Mouse (Mus musculus): Measurements from ENCODE around the gene Mrpl20. TPM values are rescaled to one million over a fixed set of nuclear protein-coding genes. Genes with fewer than 3 reads are reported as not detected.

The Mrpl20 gene
- polyA plus RNA-seq, 1 experiment: 244 TPM

DNA sequence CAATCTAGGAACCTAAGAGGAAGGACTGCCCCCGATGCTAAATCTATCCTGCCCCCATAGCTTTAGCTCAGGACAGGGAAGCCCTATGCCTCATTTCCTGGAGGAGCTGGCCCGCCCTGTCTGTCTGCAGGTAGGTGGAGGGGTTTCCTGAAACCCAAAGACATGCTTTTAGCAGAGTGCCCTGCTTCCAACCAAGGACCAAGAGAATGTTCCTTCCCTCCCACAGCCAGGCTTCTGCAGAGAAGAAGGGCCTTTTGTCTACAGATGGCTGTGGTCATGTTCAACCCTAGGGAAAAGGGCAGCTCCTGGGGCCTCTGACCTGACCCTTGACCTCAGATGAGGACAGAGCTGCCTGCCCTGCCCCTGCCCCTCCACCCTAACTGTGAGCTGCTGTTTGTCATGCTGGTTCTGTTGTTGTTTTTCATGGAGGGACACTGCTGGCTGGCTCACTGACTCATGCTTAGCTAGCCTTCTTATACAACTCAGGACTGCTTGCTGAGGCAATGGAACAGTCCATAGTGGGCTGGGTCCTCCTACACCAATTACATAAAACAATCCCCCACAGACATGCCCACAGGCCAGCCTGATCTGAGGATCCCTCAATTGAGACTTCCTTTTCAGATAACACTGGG, 25.9 kb upstream of the Mrpl20 start:
- WGBS: 38% methylated on average over 2 of the region's 2 CpGs
- H3K4me1 ChIP-seq (ENCODE audit: control insufficient read depth, insufficient read depth, low read length): peaks cover 4% of the 10 kb centered on the region
- no peak for TF ChIP-seq CTCF (IDR thresholded peaks at IDR 0.05; ENCODE audit: control insufficient read depth, insufficient read depth, low read length)
- TF ChIP-seq POLR2A (IDR thresholded peaks at IDR 0.05; ENCODE audit: borderline replicate concordance, control insufficient read depth, low read depth, low read length): no peak
- no peak overlapping the region for H3K4me3 ChIP-seq (replicated peaks; ENCODE audit: control insufficient read depth, low read depth, low read length)
- H3K27ac ChIP-seq (ENCODE audit: control insufficient read depth, insufficient read depth, low read depth, low read length, poor library complexity): no peak overlapping the region

DNA sequence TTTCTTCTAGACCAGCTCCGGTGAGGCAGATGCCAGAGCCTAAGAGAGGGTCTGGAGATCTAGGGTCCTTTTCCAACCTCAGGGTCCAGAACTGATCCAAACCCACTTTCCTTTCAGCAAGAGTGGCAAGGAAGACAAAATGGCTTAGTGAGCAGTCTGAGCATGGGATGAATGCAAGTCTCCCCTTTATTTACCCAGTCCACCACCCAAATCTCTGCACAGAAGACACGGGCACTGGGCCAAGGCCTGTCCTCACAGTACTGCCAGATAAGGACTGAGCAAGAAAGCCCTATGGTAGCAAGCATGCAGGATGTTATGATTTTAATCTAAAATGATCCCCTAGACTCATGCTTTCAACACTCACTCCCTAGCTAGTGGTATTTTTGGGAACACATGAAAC, 24.9 kb upstream of the Mrpl20 start:
- Histone ChIP-seq H3K4me3 (replicated peaks; ENCODE audit: control insufficient read depth, low read depth, low read length) (no peak overlapping the region), H3K4me1 (ENCODE audit: control insufficient read depth, insufficient read depth, low read length) (peaks cover 4% of the 10 kb centered on the region), H3K27ac (ENCODE audit: control insufficient read depth, insufficient read depth, low read depth, low read length, poor library complexity) (no peak overlapping the region)
- WGBS: 68% methylated on average over 2 of the region's 2 CpGs
- TF ChIP-seq CTCF (IDR thresholded peaks at IDR 0.05; ENCODE audit: control insufficient read depth, insufficient read depth, low read length): no peak
- TF ChIP-seq POLR2A (IDR thresholded peaks at IDR 0.05; ENCODE audit: borderline replicate concordance, control insufficient read depth, low read depth, low read length): no peak

DNA sequence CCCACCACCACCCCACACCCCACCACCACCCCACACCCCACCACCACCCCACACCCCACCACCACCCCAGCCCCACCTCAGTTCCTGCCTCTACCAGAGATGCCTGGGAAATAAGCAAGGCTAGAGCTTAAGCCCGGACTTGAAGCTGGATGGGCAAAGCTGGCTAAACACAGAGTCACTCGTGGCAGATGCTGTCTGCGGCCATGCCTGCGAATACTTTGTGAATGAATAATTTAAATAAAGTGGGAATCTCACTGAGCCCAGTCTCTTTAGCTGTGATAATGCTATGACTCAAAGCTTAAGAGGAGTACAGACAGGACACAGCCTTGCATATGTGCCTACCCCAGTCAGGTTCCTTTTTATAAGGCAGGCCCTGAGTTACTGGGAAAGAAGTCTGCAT, 23.2 kb upstream of the Mrpl20 start:
- TF ChIP-seq CTCF (IDR thresholded peaks at IDR 0.05; ENCODE audit: control insufficient read depth, insufficient read depth, low read length) (no peak), POLR2A (IDR thresholded peaks at IDR 0.05; ENCODE audit: borderline replicate concordance, control insufficient read depth, low read depth, low read length) (no peak)
- H3K4me1 ChIP-seq (ENCODE audit: control insufficient read depth, insufficient read depth, low read length): peaks cover under 1% of the 10 kb centered on the region
- no peak overlapping the region for H3K4me3 ChIP-seq (replicated peaks; ENCODE audit: control insufficient read depth, low read depth, low read length)
- no peak overlapping the region for H3K27ac ChIP-seq (ENCODE audit: control insufficient read depth, insufficient read depth, low read depth, low read length, poor library complexity)
- WGBS: 87% methylated on average over 4 of the region's 4 CpGs

DNA sequence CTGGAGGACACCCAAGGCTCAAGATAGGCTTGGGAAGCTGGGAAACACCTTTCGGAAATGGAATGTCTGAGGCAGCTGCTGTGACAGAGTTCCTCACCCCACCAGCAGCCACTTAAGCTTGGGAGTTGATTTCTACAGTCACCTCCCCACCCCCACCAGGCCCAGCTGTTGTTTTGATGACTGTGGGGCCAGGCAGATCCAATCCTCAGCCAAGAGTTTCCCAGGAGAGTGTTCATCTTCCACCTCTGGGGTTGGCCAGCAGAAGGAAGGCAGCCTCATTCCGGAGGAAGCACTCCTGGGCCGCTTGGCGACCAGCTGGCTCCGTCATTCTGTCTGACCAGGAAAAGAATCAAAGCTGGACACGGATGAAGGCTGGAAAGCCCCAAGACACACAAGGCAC, 21.8 kb upstream of the Mrpl20 start:
- Histone ChIP-seq H3K4me3 (replicated peaks; ENCODE audit: control insufficient read depth, low read depth, low read length) (no peak overlapping the region), H3K27ac (ENCODE audit: control insufficient read depth, insufficient read depth, low read depth, low read length, poor library complexity) (no peak overlapping the region), H3K4me1 (ENCODE audit: control insufficient read depth, insufficient read depth, low read length) (no peaks in the 10 kb centered on the region)
- TF ChIP-seq POLR2A (IDR thresholded peaks at IDR 0.05; ENCODE audit: borderline replicate concordance, control insufficient read depth, low read depth, low read length): no peak
- no peak for TF ChIP-seq CTCF (IDR thresholded peaks at IDR 0.05; ENCODE audit: control insufficient read depth, insufficient read depth, low read length)
- WGBS: 65% methylated on average over 6 of the region's 6 CpGs

DNA sequence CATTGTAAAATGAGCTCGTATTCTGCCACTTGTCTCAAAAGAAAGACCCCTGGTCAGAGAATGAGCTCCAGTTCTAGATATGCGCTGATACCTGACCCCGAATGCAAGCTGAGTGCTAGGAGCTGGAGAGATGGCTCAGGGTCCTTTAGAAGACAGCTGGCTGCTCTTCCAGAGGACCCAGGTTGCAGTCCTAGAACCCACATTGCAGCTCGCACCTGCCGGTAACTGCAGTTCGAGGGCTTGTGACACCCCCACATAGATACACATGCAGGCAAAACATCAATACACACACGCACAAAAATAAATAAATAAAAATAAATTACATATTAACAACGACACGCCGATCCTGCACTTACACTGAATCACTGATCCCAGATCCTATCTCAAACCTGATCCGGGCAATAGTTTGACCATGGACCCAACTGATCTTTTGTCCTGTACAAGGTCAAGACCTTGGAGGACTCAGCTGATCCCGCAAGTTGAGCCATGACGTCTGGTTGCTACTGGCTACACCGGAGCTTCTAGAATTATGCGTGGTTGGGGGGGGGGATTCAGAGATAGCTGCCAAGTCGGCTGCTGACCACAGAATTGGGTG, 19.1 kb upstream of the Mrpl20 start:
- no peak overlapping the region for H3K27ac ChIP-seq (ENCODE audit: control insufficient read depth, insufficient read depth, low read depth, low read length, poor library complexity)
- peak overlapping the region; percentile 12 for H3K4me3 ChIP-seq (replicated peaks; ENCODE audit: control insufficient read depth, low read depth, low read length)
- WGBS: 39% methylated on average over 16 of the region's 16 CpGs
- TF ChIP-seq CTCF (IDR thresholded peaks at IDR 0.05; ENCODE audit: control insufficient read depth, insufficient read depth, low read length) (no peak), POLR2A (IDR thresholded peaks at IDR 0.05; ENCODE audit: borderline replicate concordance, control insufficient read depth, low read depth, low read length) (no peak)
- no peaks in the 10 kb centered on the region for H3K4me1 ChIP-seq (ENCODE audit: control insufficient read depth, insufficient read depth, low read length)

DNA sequence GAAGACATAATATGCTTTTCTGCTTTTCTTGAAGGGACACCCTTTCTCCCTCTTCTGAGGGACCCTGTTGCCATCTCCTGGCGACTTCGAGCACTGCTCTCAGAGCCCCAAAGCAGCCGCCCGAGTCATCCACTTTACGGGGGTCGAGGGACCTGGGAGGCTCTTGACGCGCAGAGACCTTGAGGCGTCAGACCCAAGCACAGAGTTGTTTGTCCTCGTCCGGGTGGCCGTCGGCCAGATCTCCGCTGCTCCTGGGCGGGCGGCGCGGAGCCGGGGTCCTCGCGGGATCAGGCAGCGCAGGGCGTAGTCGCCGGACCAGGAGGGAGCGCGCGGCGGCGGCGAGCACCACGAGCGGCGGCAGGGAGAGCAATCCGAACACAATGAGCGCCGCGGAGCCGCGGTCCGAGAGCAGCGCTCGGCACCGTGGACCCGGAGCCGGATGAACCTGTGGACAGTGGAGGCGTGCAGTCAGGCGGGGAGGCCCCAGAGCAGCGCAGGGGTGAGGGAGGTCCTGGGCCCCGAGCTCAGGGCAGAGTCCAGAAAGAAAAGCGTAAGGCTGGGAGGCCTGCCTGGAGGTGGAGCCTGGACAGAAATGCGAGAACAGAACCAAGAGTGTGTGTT, 18.5 kb upstream of the Mrpl20 start:
- WGBS: under 1% methylated on average over 52 of the region's 52 CpGs
- no peaks in the 10 kb centered on the region for H3K4me1 ChIP-seq (ENCODE audit: control insufficient read depth, insufficient read depth, low read length)
- peak overlapping the region; percentile 58 for H3K4me3 ChIP-seq (replicated peaks; ENCODE audit: control insufficient read depth, low read depth, low read length)
- H3K27ac ChIP-seq (ENCODE audit: control insufficient read depth, insufficient read depth, low read depth, low read length, poor library complexity): peak overlapping the region; percentile 81
- TF ChIP-seq CTCF (IDR thresholded peaks at IDR 0.05; ENCODE audit: control insufficient read depth, insufficient read depth, low read length) (peak; percentile 52), POLR2A (IDR thresholded peaks at IDR 0.05; ENCODE audit: borderline replicate concordance, control insufficient read depth, low read depth, low read length) (peak; percentile 23; the same call in 1 of the 2 replicates)

DNA sequence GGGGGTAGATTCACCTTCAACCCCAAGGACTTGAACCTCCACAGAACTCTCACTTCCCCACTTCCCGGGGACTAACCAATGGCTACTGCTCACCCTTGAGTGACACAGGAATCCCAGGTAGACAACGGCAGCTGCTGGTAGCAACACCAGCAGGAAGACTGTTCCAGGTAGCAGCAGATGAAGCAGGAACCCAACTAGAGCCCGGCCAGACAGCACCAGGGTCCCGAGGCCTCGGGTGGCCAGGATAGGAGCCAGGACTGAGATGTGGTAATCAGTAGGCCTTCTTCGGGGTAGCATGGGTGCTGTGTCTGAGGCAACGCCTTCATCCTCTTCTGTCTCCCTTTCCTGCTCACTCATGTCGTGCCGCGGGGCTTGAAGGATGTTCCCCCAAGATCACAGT, 17.4 kb upstream of the Mrpl20 start:
- WGBS: 73% methylated on average over 10 of the region's 10 CpGs
- Histone ChIP-seq H3K4me1 (ENCODE audit: control insufficient read depth, insufficient read depth, low read length) (no peaks in the 10 kb centered on the region), H3K4me3 (replicated peaks; ENCODE audit: control insufficient read depth, low read depth, low read length) (no peak overlapping the region), H3K27ac (ENCODE audit: control insufficient read depth, insufficient read depth, low read depth, low read length, poor library complexity) (no peak overlapping the region)
- TF ChIP-seq POLR2A (IDR thresholded peaks at IDR 0.05; ENCODE audit: borderline replicate concordance, control insufficient read depth, low read depth, low read length) (no peak), CTCF (IDR thresholded peaks at IDR 0.05; ENCODE audit: control insufficient read depth, insufficient read depth, low read length) (no peak)

DNA sequence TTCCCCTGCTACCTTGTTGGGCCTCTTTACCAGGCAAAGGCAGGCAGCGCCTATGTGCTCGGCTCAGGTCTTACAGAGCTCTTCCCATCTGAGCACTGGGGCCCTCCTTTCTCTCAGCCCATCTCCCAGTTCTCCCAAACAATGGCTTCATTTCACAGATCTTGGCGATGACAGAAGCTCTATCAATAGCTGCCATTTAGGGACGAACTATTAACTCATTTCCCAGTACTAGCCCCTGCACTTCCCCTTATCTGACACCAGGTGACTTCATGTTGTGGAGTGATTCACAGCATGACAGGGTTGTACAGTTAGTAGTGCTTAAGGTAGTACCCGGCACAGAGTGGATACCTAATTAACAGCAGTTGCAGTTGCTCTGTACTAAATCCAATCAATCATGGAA, 16.9 kb upstream of the Mrpl20 start, which contains the start of gene Tmem88b:
Gene Tmem88b (minus strand): TSS at position 56 of the 400 bp plus-strand sequence.
- Histone ChIP-seq H3K4me3 (replicated peaks; ENCODE audit: control insufficient read depth, low read depth, low read length) (peak within 1 kb of the TSS; percentile 58), H3K27ac (ENCODE audit: control insufficient read depth, insufficient read depth, low read depth, low read length, poor library complexity) (no peak within 1 kb of the TSS), H3K4me1 (ENCODE audit: control insufficient read depth, insufficient read depth, low read length) (no peaks in the 10 kb centered on the region)
- TF ChIP-seq POLR2A (IDR thresholded peaks at IDR 0.05; ENCODE audit: borderline replicate concordance, control insufficient read depth, low read depth, low read length) (no peak), CTCF (IDR thresholded peaks at IDR 0.05; ENCODE audit: control insufficient read depth, insufficient read depth, low read length) (no peak)
- 66% methylated on average over 5 of the region's 5 CpGs for WGBS

All from bone marrow, adult 2 months (tissue).